Mouse (Mus musculus): ENCODE results near the gene Bnc1.

DNA sequence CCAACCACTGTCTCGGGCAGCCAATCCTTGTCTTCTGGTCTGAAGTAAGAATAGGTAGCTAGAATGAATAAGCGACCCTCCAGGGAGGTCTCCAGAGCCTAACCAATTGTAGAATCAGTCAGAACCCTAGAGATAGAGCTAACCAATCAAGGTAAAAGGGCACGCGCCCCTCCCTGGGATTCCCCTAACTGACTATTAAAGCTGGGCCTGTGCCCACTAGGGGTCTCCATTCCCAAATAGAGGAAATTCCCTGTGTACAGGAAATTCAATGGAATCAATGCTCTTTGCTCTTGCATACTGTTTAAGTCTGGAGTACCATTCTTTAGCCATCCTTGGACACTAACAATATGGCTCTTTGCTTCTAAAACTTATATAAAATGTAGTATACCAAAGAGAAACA, 46.7 kb downstream of the Bnc1 start:
- no peak for TF ChIP-seq POLR2A (IDR thresholded peaks at IDR 0.05; ENCODE audit: control insufficient read depth, extremely low read depth, insufficient read depth, low read length, poor library complexity)
- no peak for TF ChIP-seq CTCF (IDR thresholded peaks at IDR 0.05; ENCODE audit: borderline replicate concordance, control insufficient read depth, extremely low read depth, insufficient read depth, low read length, poor library complexity)
